Mouse (Mus musculus) stomach, embryonic 14.5 days (tissue): ENCODE data around the gene Slc17a2. TPM values are rescaled to one million over a fixed set of nuclear protein-coding genes. Genes with fewer than 3 reads are reported as not detected.

Experiments used
- ATAC-seq: fragments of 200-750 bp; cut with Nextera tagmentation; 2 replicates; pipeline ENCODE4 v1.8.0; 2017; ENCODE audit warnings: low read depth, moderate TSS enrichment; ENCODE audit not compliant: insufficient number of reproducible peaks, insufficient read depth, low FRiP score
- H3K27ac ChIP-seq: fragments of 300-500 bp; sonication (generic); 2 replicates; pipeline ENCODE4 v1.5.1; 2014; ENCODE audit warnings: mild to moderate bottlenecking, low read length, moderate library complexity, mixed read lengths
- H3K27me3 ChIP-seq: fragments of 300-500 bp; sonication (generic); 2 replicates; pipeline ENCODE4 v1.6.1; 2014; ENCODE audit warnings: low read length, control low read depth, mixed read lengths; ENCODE audit not compliant: control insufficient read depth, insufficient read depth
- H3K36me3 ChIP-seq: fragments of 300-500 bp; sonication (generic); 2 replicates; pipeline ENCODE4 v1.6.1; 2014; ENCODE audit warnings: mild to moderate bottlenecking, control low read depth, low read length, moderate library complexity, mixed read lengths; ENCODE audit not compliant: control insufficient read depth, insufficient read depth
- H3K4me1 ChIP-seq: fragments of 300-500 bp; sonication (generic); 2 replicates; pipeline ENCODE4 v1.6.1; 2014; ENCODE audit warnings: low read length, control low read depth, mixed read lengths; ENCODE audit not compliant: control insufficient read depth, insufficient read depth
- H3K4me2 ChIP-seq: fragments of 300-500 bp; sonication (generic); replicated peaks from 2 replicates; pipeline ENCODE4 v1.6.1; 2014; ENCODE audit warnings: low read depth, low read length, control low read depth
- H3K4me3 ChIP-seq: fragments of 300-500 bp; sonication (generic); 2 replicates; pipeline ENCODE4 v1.5.1; 2014; ENCODE audit warnings: low read depth, low read length, control low read depth
- H3K9ac ChIP-seq: fragments of 300-500 bp; sonication (generic); replicated peaks from 2 replicates; pipeline ENCODE4 v1.6.1; 2014; ENCODE audit warnings: low read depth, mild to moderate bottlenecking, control low read depth, low read length, moderate library complexity, mixed read lengths
- H3K9me3 ChIP-seq: fragments of 300-500 bp; sonication (generic); 2 replicates; pipeline ENCODE4 v1.6.1; 2016; ENCODE audit warnings: low read depth, low read length, control low read depth; ENCODE audit not compliant: control insufficient read depth
- WGBS: fragments of 180-500 bp; shearing (Covaris S2); extraction: QIAGEN DNeasy Blood & Tissue Kit; methylation state at CpG from one replicate; pipeline ENCODE4 v1.1.7; 2014; 5-methylcytosine and 5-hydroxymethylcytosine counted together
- polyA plus RNA-seq: library from polyadenylated mRNA; unstranded; fragments of >200 nt; fragmentation: Nextera tagmentation; extraction: Ambion mirVana; gene quantifications from 2 replicates; pipeline ENCODE4 v1.2.1, GENCODE M21; 2014

Slc17a2 gene
- 0.13 and 0.17 TPM in 2 replicates for polyA plus RNA-seq

DNA sequence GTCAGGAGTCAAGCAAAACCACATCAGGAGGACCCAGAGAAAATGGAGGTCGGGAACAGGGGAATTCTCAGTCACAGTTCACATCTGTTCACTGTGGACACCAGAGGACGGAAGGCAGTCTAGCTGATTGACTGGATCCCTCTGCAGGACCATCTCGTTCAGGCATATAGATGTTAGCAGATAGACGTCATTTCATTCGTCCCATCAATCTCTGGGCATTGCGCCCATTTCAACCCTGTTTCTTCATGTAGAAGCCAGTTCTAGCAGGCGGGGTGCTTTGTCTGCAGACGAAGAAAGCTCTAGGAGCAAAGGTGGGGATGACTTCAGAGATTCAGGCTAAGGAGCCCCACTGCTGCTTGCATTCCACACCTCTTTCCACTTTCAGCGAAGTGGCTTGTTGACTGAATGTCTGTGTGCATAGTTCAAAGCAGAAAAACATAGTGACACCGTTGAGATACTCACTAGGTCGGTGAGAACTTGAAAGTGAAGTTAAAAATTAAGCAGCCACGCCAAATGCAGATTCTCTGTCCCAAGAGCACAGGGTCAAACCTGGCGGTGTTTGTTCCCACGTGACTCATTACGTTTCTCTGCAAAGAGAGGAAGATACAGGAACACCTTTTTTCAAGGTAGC is at the start of gene Slc17a2:
TSS of gene Slc17a2 (plus strand) at position 572 of the 631 bp plus-strand sequence.
- Histone ChIP-seq H3K4me2 (no peak within 1 kb of the TSS), H3K27me3 (no peaks in the 10 kb centered on the region), H3K9ac (no peak within 1 kb of the TSS), H3K4me3 (no peak within 1 kb of the TSS), H3K27ac (no peak within 1 kb of the TSS), H3K36me3 (no peaks in the 10 kb centered on the region), H3K4me1 (no peaks in the 10 kb centered on the region), H3K9me3 (no peaks in the 10 kb centered on the region)
- no peak for ATAC-seq
- 66% methylated on average over 15 of the region's 15 CpGs for WGBS

DNA sequence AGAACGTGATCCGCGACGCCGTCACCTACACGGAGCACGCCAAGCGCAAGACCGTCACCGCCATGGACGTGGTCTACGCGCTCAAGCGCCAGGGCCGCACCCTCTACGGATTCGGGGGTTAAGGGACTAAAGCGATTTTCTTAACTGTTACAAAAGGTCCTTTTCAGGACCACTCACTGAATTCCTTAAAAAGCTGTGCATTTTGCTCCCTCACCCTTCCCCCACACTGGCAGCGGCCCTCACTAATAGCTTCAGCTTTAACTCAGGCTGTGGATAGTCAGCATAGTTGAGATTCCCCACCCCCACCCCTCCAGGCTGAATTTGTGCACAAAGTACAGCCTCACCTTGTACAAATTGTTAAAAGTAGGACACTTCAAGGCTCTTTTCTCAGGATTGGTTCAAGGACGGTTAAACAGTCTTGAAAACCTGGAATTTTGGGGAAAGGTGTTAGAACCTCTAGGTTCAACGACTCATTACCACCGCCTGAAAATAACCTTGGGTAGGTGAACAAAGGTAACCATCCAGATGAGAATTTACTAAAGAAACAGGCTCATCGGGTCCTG is 49.5 kb upstream of the Slc17a2 start:
- H3K4me3 ChIP-seq = peak overlapping the region; percentile 39
- peak overlapping the region; percentile 92 for H3K27ac ChIP-seq
- 2% methylated on average over 14 of the region's 23 CpGs for WGBS
- H3K9me3 ChIP-seq = no peaks in the 10 kb centered on the region
- H3K36me3 ChIP-seq = no peaks in the 10 kb centered on the region
- H3K4me1 ChIP-seq = peaks cover 13% of the 10 kb centered on the region
- peak overlapping the region; percentile 40; the same call in 1 of the 2 replicates for H3K9ac ChIP-seq
- no peak for ATAC-seq
- H3K4me2 ChIP-seq = peak overlapping the region; percentile 70
- no peaks in the 10 kb centered on the region for H3K27me3 ChIP-seq

DNA sequence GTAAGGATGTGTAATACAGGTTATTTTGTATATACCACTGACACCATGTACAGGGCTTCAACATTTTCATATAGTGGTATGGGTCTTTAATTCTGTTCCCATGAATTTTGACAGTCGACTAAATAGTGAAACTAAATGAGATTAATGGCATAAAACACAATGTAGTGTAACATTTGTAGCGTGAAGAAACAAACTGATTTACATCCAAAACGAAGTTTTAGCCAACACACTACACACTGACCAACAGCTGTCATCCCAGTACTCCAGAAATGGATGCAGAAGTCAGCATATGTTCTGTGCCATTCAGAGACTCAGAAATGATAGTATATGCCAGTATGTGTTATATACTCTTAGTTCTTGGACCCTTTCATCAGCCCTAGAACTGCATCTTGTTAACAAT is 48.9 kb upstream of the Slc17a2 start:
- Histone ChIP-seq H3K4me1 (peaks cover 11% of the 10 kb centered on the region), H3K27ac (peak overlapping the region; percentile 92; the same call in 1 of the 2 replicates), H3K27me3 (no peaks in the 10 kb centered on the region), H3K4me3 (no peak overlapping the region), H3K4me2 (no peak overlapping the region), H3K9ac (no peak overlapping the region), H3K36me3 (no peaks in the 10 kb centered on the region), H3K9me3 (no peaks in the 10 kb centered on the region)
- 43% methylated on average over 3 of the region's 3 CpGs for WGBS
- no peak for ATAC-seq

DNA sequence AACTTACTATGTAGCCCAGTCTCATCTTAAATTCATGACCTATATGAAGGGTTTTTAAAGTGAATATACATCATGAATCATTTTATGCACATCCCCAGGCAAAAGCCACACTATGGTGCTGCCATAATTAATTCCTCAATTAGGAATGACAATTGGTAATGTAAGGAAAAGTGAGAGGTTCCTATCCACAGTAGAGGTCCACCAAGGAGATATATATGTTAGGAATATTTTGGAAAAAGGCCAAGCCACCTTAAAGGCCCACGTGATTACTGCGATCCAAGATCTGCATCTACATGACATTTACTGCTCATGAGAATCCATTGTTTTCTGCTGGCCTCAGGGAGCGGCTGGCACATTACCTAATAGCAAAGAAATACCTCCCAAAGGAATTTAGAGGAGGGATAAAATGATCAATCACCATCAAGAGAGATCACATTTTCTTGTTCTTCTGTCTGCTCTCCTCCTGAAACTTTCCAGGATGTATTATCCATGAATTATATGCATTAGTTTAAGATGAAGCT is 47.5 kb upstream of the Slc17a2 start:
- Histone ChIP-seq H3K9me3 (no peaks in the 10 kb centered on the region), H3K4me3 (no peak overlapping the region), H3K36me3 (no peaks in the 10 kb centered on the region), H3K27me3 (no peaks in the 10 kb centered on the region), H3K9ac (no peak overlapping the region), H3K27ac (no peak overlapping the region; the same call in 1 of the 2 replicates), H3K4me1 (peaks cover 8% of the 10 kb centered on the region), H3K4me2 (no peak overlapping the region)
- WGBS = 71% methylated on average over 3 of the region's 3 CpGs
- ATAC-seq = no peak

DNA sequence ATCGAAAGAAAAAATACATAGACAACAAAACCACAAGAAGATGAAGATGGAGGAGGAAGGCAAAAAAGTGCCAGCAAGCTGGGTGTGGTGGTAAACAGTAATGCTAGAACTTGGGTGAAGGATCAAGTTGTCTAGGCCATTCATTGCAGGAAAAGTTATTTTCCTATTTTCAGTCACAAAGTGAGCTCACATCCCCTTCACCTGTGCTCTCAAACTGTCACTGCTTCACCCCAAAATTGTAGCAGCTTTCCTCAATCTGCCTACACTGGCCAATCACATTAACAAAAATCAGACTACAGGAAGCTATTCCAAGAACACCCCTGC is 46.9 kb upstream of the Slc17a2 start:
- no peaks in the 10 kb centered on the region for H3K36me3 ChIP-seq
- H3K4me3 ChIP-seq = peak overlapping the region; percentile 50
- H3K4me2 ChIP-seq = peak overlapping the region; percentile 67
- H3K9me3 ChIP-seq = no peaks in the 10 kb centered on the region
- WGBS = 63% methylated on average over 1 of the region's 1 CpGs
- no peaks in the 10 kb centered on the region for H3K27me3 ChIP-seq
- ATAC-seq = no peak
- H3K9ac ChIP-seq = peak overlapping the region; percentile 22
- H3K4me1 ChIP-seq = peaks cover 11% of the 10 kb centered on the region
- peak overlapping the region; percentile 75 for H3K27ac ChIP-seq

GRCm38 (mm10) chr13:23760240-23760971 is 46.4 kb upstream of the Slc17a2 start:
- Histone ChIP-seq H3K9me3 (no peaks in the 10 kb centered on the region), H3K4me3 (peak overlapping the region; percentile 50), H3K27ac (peak overlapping the region; percentile 75), H3K4me2 (peak overlapping the region; percentile 67), H3K9ac (peak overlapping the region; percentile 22), H3K27me3 (no peaks in the 10 kb centered on the region), H3K4me1 (peaks cover 11% of the 10 kb centered on the region), H3K36me3 (no peaks in the 10 kb centered on the region)
- ATAC-seq = no peak
- 2% methylated on average over 19 of the region's 27 CpGs for WGBS

- H3K36me3 ChIP-seq = no peaks in the 10 kb centered on the region
- WGBS = under 1% methylated on average over 67 of the region's 72 CpGs
- H3K27me3 ChIP-seq = no peaks in the 10 kb centered on the region
- peak within 1 kb of the TSS; percentile 45 for H3K9ac ChIP-seq
- H3K9me3 ChIP-seq = no peaks in the 10 kb centered on the region
- H3K4me3 ChIP-seq = peak within 1 kb of the TSS; percentile 50
- peak within 1 kb of the TSS; percentile 67 for H3K4me2 ChIP-seq
- H3K4me1 ChIP-seq = peaks cover 11% of the 10 kb centered on the region
- peak within 1 kb of the TSS; percentile 92 for H3K27ac ChIP-seq
- peak; percentile 79 for ATAC-seq
Observed at GRCm38 (mm10) chr13:23760972-23761864, 45.6 kb upstream of the Slc17a2 start, which contains the start of gene Hist1h4a. Gene Hist1h4a (minus strand): TSS chr13:23761230.
